Mouse (Mus musculus): ENCODE data around the gene Arhgap31.

Arhgap31 gene

DNA sequence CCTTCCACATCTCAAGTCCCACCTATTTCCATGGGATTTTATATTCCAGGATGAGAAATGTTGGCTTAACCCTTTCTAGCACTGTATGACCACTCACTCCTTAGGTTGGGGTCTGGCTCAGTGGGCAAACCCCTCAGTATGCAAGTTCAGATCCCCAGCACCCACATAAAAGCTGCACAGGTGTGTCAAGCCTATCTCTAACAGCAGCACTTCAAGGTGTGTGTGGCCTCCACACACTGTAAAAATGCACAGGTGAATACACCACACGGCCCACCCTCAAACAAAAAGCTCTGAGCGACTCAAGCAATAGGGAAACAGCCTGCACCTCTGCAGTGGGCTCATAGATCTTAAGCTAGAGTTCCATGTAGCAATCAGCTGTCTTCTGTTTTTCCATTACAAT, 117.0 kb downstream of the Arhgap31 start:
- peak; percentile 84 for DNase-seq

- DNase-seq, result peak; percentile 68
Observed at GRCm38 (mm10) chr16:38594435-38594834, 118.6 kb downstream of the Arhgap31 start.

DNA sequence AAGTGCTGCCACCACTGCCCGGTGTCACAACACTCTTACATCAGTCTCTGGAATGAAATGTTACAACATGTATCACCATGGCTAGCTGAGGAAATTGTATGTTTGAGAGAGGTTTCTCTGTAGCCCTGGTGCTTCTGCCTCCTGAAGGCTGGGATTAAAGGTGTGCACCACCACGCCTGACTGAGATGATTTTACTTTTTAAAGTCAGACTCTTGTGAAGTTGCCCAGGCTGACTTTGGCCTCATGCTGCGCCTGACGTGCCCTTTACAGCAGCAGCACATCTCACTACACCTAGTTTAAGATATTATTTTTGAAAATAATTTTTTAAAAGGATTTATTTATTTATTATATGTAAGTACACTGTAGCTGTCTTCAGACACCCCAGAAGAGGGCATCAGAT, 120.1 kb downstream of the Arhgap31 start:
- peak; percentile 72 for DNase-seq

DNA sequence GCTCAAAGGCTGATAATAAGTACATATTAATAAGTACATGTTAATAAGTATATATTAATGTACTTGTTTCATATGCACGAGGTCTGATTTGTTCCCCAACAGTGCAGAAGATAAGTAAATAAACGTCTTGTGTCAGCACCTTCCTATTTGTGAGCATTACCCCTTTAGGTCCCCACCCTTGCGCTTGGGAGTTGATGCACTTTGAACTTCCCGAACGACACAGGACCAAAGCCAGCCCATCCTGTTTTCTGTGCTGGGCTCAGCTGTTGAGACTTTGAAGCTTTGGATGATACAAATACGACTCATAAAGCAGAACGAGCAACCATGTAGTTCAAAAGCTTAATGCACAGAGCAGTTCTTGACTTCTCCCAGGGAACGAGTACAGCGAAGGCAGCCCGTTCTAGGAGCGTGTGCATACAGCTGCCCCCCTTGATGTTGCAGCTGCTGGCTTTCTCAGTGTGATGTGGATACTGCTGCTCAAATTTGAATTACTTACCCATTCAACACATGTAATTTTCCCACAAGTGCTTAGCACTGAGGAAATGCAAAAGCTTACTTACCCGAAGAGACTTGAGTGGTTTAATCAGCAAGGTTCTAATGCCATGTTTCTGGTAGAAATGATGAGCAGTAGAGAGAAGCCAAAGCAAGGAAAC, 120.9 kb downstream of the Arhgap31 start:
- peak; percentile 97 for DNase-seq

DNA sequence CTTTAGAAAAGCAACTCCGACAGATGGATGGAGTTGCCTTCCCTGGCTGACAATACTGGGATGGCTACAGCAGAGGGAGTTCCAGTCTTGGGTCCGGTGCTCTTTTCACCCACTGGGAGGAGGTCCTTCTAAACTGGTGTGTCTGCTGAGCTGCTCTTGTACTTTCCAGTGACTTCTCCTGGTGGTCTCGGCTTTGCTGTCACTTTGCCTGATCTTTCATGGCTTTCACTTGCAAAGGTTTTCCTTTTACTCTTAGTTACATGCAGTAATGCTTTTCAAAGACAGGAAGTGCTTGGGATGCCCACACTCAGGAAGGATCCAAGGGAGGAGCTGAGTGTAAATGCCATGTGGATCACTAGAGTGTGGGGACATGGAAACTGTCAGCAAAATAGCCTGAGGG, 121.6 kb downstream of the Arhgap31 start:
- peak; percentile 76 for DNase-seq

DNA sequence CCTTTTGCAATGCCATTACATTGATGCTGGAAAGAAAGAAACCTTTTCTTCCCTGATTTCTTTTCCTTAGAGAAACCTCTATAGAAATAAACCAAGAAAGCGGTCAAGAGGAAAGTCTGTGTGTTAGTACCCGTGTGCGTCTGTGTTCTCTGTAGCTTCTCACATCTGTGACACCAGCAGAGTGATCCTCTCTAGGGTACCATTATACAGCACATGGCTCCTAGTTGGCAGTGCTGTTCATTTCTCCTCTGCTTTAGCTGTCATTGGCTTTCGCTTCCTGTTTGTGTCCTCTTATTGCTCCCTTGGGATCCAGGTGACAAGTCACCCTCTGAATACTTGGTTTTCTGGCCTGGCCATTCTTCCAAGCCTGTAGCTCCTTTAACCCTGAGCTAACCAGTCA, 125.5 kb downstream of the Arhgap31 start:
- DNase-seq, result peak; percentile 55

DNA sequence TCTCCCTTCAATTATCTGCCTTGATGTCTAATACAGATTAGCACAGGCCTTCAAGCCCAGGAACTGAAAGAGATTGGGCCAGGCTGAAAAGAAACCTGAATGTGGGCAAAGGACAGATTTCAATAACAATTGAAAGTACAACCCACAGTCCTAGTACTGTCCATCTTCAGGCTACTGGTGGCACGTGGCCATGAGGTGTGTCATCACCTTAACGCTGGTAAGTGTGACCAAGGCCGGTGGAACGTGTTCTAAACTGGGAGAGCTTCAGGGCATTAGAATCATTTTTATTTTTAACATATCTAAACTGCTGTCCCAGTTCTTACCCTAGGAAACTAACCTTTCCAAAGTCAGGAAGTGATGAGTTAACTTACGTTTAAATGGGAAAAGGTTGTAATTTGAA, 125.9 kb downstream of the Arhgap31 start:
- DNase-seq, result peak; percentile 82

GRCm38 (mm10) chr16:38585186-38585585, 127.9 kb downstream of the Arhgap31 start:
- DNase-seq, result peak; percentile 45

DNA sequence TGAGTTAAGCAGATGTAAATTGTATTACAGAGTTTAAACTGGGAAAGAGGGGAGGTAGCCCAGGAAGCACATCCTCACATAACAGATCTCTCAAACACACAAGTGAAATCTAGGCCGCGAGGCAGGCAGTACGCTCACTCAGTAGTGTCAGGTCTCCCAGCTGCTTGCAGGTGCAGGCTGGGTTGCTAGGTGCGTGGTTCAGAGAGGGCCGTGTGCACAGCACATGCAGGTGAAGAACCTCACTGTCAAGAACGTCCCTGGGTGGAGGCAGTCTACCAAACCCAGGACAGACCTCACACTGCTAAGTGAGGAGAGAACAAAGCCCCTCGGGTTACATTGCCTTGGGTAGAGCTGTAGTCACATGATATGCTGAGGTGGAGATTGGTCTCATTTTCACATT, 128.3 kb downstream of the Arhgap31 start:
- DNase-seq, result peak; percentile 85

DNA sequence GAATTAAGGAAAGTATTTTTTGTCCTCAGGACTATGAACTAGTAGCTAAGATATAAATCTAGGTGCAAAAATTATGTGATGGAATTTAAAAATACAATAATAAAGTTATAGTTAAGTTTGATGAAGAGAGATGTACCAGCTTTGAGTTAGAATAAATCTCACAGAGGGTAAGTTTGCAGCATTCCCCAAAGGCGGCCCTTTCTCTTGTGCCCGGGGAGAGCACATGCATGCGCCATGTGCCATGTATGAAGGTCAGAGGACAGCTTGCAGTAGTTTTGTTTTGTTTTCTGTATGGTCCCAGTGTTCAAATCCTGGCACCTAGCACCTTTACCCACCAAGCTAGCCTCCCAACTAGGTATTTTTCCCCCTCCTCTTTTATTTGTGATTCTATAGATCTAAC, 141.6 kb downstream of the Arhgap31 start:
- peak; percentile 81 for DNase-seq

GRCm38 (mm10) chr16:38568192-38568591, 144.9 kb downstream of the Arhgap31 start:
- no peak for DNase-seq

DNA sequence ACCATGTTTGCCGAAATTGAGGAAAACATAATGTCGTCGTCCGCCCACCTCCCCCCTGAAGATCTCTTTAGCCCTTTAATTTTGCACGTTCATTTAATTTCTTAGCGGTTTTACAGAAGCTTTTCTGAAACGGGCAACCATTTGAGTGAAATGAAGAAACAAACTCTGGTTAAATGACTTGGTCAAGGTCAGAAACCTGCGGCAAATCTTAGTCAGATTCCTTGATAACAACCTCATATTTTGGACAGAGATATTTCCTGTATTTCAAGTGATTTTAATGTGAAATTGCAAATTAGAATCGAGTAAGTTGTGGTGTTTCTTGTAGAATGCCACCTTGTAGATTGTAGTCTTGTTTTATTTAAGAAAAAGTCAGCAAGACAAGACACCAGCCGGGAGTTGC, 149.6 kb downstream of the Arhgap31 start:
- no peak for DNase-seq

DNA sequence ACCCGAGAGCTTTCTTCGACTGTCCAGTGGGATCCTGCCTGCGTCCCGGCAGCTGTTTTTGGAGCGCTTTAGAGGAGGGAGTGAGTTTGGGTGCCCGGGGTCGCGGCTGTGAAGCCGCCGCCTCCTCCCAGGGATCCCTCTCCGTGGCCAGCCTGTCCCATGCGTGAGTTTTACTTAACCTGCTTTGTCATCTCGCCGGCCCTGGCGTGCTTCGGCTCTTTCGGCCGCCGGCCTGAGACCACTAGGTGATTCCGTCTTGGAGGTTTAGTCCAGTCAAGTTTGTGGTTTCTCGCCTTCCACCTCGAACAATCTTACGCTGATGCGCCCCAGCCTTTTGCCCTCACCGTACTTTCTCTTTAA, 150.1 kb downstream of the Arhgap31 start:
- no peak for DNase-seq

- peak; percentile 99 for DNase-seq
Observed at GRCm38 (mm10) chr16:38562131-38562967, 150.7 kb downstream of the Arhgap31 start.

DNA sequence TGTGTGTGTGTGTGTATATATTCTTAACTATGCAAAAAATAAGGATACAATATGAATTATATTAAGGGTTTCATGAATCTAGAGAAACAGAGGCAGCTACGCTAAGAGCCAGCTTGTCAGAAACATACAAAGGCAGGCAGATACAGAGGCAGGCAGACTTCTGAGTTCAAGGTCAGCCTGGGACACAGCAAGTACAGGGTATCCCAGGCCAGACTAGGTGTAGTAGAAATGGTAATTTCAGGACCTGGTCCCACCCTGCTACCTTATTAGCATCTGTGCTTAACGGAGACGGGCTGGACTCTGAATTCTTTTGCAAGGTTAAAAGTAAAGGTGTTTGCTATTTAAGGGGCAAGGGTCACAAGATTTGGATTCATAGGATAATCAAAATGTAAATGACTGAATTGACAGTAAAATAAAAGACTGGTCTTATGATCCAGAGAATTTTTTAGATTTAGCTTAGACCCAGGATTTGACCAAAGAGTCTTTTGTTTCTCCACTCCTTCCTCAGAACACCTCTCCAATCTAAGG, 154.8 kb downstream of the Arhgap31 start, which contains the start of gene Tmem39a:
Gene Tmem39a (plus strand): TSS at position 478 of the 528 bp plus-strand sequence.
- DNase-seq, result peak; percentile 57

DNA sequence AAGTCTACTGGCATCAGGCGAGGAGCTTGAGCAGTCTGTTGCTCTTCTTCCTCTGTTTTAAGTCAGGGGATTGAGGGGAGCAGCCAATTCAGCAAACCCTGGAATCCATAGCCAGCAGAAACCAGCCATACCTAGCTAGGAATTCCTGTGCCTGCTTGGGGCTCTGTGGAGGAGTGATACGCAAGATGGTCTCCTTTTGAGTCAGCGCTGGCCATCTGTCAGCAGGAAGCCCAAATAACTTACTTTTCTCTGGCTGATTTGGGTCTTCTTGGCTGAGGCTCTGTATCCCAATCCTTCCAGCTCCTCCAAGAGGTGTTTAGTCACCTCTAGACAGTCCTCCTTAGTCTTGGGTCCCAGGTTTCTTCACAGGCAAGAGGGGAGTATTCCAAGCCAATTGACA, 157.1 kb downstream of the Arhgap31 start:
- DNase-seq, result no peak

GRCm38 (mm10) chr16:38549479-38550396, 163.3 kb downstream of the Arhgap31 start, which contains the start of gene Poglut1:
Gene Poglut1 (minus strand): TSS chr16:38550258.
- peak; percentile 97 for DNase-seq
